Comparison of ENCODE assay signal across 39 mouse cellular contexts in the genomic region with DNA sequence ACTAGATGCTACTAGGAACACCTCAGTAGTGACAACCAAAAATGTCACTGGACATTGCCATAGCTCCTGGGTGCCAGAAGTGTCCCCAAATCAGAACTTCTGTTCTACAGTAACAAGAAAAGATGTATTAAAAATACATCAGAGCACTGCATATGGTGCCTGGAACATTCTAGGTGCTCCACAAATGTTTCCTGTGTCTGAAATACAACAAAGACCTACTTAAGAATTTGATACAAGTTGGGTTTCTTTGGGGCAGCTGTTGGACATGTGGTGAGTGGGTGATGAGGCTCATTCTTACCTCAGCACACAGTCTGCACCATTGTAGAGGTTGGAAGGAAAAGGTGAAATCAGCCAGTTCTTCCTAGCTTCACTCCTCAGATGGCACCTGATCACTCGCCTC. TPM values are rescaled to one million over a fixed set of nuclear protein-coding genes. Genes with fewer than 3 reads are reported as not detected.
"Had no signal": no experiment of that assay in that cellular context is flagged by ENCODE, and none has a peak within 500 bp of the region (broad histone marks: within the 10 kb centered on the region; RNA-seq: fewer than 3 reads in every experiment).

No protein-coding gene starts in this region.

- H3K4me2 ChIP-seq: embryonic facial prominence, embryonic 12.5 days; embryonic facial prominence, embryonic 13.5 days; embryonic facial prominence, embryonic 15.5 days; forebrain, embryonic 12.5 days; forebrain, embryonic 13.5 days; forebrain, embryonic 15.5 days had no signal

- H3K27me3 ChIP-seq: embryonic facial prominence, embryonic 12.5 days; embryonic facial prominence, embryonic 13.5 days; embryonic facial prominence, embryonic 15.5 days; forebrain, embryonic 12.5 days; forebrain, embryonic 15.5 days had no signal

- H3K9ac ChIP-seq: embryonic facial prominence, embryonic 12.5 days; embryonic facial prominence, embryonic 13.5 days; embryonic facial prominence, embryonic 15.5 days; forebrain, embryonic 12.5 days; forebrain, embryonic 13.5 days; forebrain, embryonic 15.5 days; forebrain, postnatal 0 days had no signal

- DNase-seq: cerebellum, adult 9-10 months; cerebellum, adult 9-11 months; cerebellum, postnatal 10 days; cerebellum, postnatal 14 days; cerebellum, postnatal 25 days; cerebellum, postnatal 36 days; embryo, embryonic 11 days; forebrain, postnatal 0 days; gastrocnemius, adult 2 months; gastrocnemius, postnatal 10 days; gastrocnemius, postnatal 14 days; gastrocnemius, postnatal 25 days; gastrocnemius, postnatal 36 days; heart, adult 11 months; heart, adult 18-20 months; heart, adult 2 months had no signal

- H3K9me3 ChIP-seq: embryonic facial prominence, embryonic 10.5 days; embryonic facial prominence, embryonic 12.5 days; embryonic facial prominence, embryonic 13.5 days; embryonic facial prominence, embryonic 15.5 days; forebrain, embryonic 10.5 days; forebrain, embryonic 12.5 days; forebrain, embryonic 13.5 days; forebrain, embryonic 15.5 days; heart, embryonic 10.5 days had no signal

- H3K4me3 ChIP-seq: embryonic facial prominence, embryonic 10.5 days; embryonic facial prominence, embryonic 12.5 days; embryonic facial prominence, embryonic 13.5 days; embryonic facial prominence, embryonic 15.5 days; erythroblast, embryonic 14.5 days; forebrain, embryonic 10.5 days; forebrain, embryonic 12.5 days; forebrain, embryonic 13.5 days; forebrain, embryonic 15.5 days; gastrocnemius, adult 2 months; heart, adult 2 months; heart, embryonic 10.5 days had no signal

- H3K27ac ChIP-seq: embryonic facial prominence, embryonic 10.5 days; embryonic facial prominence, embryonic 12.5 days; embryonic facial prominence, embryonic 13.5 days; embryonic facial prominence, embryonic 15.5 days; forebrain, embryonic 10.5 days; forebrain, embryonic 12.5 days; forebrain, embryonic 13.5 days; forebrain, embryonic 15.5 days; gastrocnemius, adult 2 months; heart, adult 2 months; heart, embryonic 10.5 days had no signal

- ATAC-seq: forebrain, embryonic 13.5 days; forebrain, embryonic 14.5 days; forebrain, embryonic 15.5 days; forebrain, embryonic 16.5 days; forebrain, postnatal 0 days had no signal

RNA-seq across cellular contexts. Expression of a gene that starts 52.2 kb away (rescaled TPM):
- total RNA-seq: common myeloid progenitor, adult 5-6 weeks; forebrain, postnatal 0 days; gastrocnemius, adult 18-20 months; gastrocnemius, adult 2 months; gastrocnemius, adult 8-10 months; gastrocnemius, postnatal 10 days; gastrocnemius, postnatal 14 days; gastrocnemius, postnatal 25 days; gastrocnemius, postnatal 36 days; gastrocnemius, postnatal 4 days; granulocyte monocyte progenitor cell, adult 5-6 weeks; heart, adult 18-20 months; heart, adult 2 months; heart, adult 8-10 months had no signal
- polyA plus RNA-seq: cortical plate, adult 2 months; embryonic facial prominence, embryonic 10.5 days; embryonic facial prominence, embryonic 11.5 days; embryonic facial prominence, embryonic 12.5 days; embryonic facial prominence, embryonic 13.5 days; embryonic facial prominence, embryonic 14.5 days; embryonic facial prominence, embryonic 15.5 days; erythroblast, embryonic 14.5 days; forebrain, embryonic 10.5 days; forebrain, embryonic 11.5 days; forebrain, embryonic 12.5 days; forebrain, embryonic 13.5 days; forebrain, embryonic 14.5 days; forebrain, embryonic 15.5 days; forebrain, embryonic 16.5 days; forebrain, postnatal 0 days; gonadal fat pad, adult 2 months; heart, adult 2 months; heart, embryonic 10.5 days had no signal
